Mouse (Mus musculus): ENCODE results near the gene Map3k1. TPM values are rescaled to one million over a fixed set of nuclear protein-coding genes. Genes with fewer than 3 reads are reported as not detected.

Map3k1 gene
- polyA plus RNA-seq, 1 experiment from 2014 or later: 16.6 TPM

- Histone ChIP-seq H3K4me1 (peaks cover 39% of the 10 kb centered on the region), H3K4me3 (peak overlapping the region; percentile 98), H3K9me3 (no peaks in the 10 kb centered on the region), H3K36me3 (no peaks in the 10 kb centered on the region), H3K27me3 (ENCODE audit: insufficient read depth, poor library complexity, severe bottlenecking) (no peaks in the 10 kb centered on the region), H3K27ac (peak overlapping the region; percentile 98)
- DNase-seq (ENCODE audit: low spot score): peak; percentile 80
- WGBS: under 1% methylated on average over 69 of the region's 79 CpGs
These were observed 1.0 kb downstream of the Map3k1 start for GRCm38 (mm10) chr13:111807596-111808386.

DNA sequence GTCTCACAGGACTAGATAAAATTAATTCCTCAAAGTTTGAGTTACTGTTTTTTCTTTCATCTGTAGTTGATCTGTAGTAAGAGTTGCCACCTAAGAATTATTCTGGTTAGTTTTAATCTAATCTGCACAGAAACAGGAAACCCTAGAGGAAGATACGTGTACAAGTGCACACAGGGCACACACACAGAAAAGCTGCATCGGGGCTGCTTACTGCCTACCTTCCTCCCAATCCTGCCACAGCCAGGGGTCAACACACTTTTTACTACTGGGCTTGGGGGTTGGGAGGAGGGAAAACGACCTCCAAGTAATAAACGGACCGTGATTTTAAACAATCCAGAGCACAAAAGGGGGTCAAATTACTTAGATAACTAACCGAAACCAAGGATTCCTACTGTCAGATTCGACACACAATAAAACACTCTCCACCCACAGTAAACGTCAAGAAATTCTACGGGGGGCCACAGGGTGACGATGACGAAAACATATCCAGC is 1.6 kb downstream of the Map3k1 start:
- no peaks in the 10 kb centered on the region for H3K27me3 ChIP-seq (ENCODE audit: insufficient read depth, poor library complexity, severe bottlenecking)
- no peak for DNase-seq (ENCODE audit: low spot score)
- no peaks in the 10 kb centered on the region for H3K9me3 ChIP-seq
- H3K4me1 ChIP-seq: peaks cover 42% of the 10 kb centered on the region
- peak overlapping the region; percentile 98 for H3K27ac ChIP-seq
- H3K36me3 ChIP-seq: no peaks in the 10 kb centered on the region
- WGBS: under 1% methylated on average over 11 of the region's 11 CpGs
- H3K4me3 ChIP-seq: peak overlapping the region; percentile 98

GRCm38 (mm10) chr13:111805738-111806722 is 2.8 kb downstream of the Map3k1 start:
- no peaks in the 10 kb centered on the region for H3K36me3 ChIP-seq
- 56% methylated on average over 15 of the region's 15 CpGs for WGBS
- no peak for DNase-seq (ENCODE audit: low spot score)
- no peak overlapping the region for H3K27ac ChIP-seq
- no peak overlapping the region for H3K4me3 ChIP-seq
- H3K4me1 ChIP-seq: peaks cover 54% of the 10 kb centered on the region
- no peaks in the 10 kb centered on the region for H3K27me3 ChIP-seq (ENCODE audit: insufficient read depth, poor library complexity, severe bottlenecking)
- no peaks in the 10 kb centered on the region for H3K9me3 ChIP-seq

- peak overlapping the region; percentile 62 for H3K27ac ChIP-seq
- DNase-seq (ENCODE audit: low spot score): no peak
- no peaks in the 10 kb centered on the region for H3K9me3 ChIP-seq
- WGBS: 49% methylated on average over 10 of the region's 10 CpGs
- no peaks in the 10 kb centered on the region for H3K27me3 ChIP-seq (ENCODE audit: insufficient read depth, poor library complexity, severe bottlenecking)
- H3K4me1 ChIP-seq: peaks cover 61% of the 10 kb centered on the region
- no peak overlapping the region for H3K4me3 ChIP-seq
- no peaks in the 10 kb centered on the region for H3K36me3 ChIP-seq
These were observed 3.7 kb downstream of the Map3k1 start for GRCm38 (mm10) chr13:111804951-111805673.

GRCm38 (mm10) chr13:111804189-111804588 is 4.6 kb downstream of the Map3k1 start:
- 82% methylated on average over 8 of the region's 8 CpGs for WGBS
- no peaks in the 10 kb centered on the region for H3K27me3 ChIP-seq (ENCODE audit: insufficient read depth, poor library complexity, severe bottlenecking)
- H3K4me3 ChIP-seq: no peak overlapping the region
- no peak for DNase-seq (ENCODE audit: low spot score)
- H3K4me1 ChIP-seq: peaks cover 63% of the 10 kb centered on the region
- no peak overlapping the region for H3K27ac ChIP-seq
- H3K9me3 ChIP-seq: no peaks in the 10 kb centered on the region
- H3K36me3 ChIP-seq: no peaks in the 10 kb centered on the region

- WGBS: 58% methylated on average over 6 of the region's 6 CpGs
- DNase-seq (ENCODE audit: low spot score): no peak
- Histone ChIP-seq H3K36me3 (no peaks in the 10 kb centered on the region), H3K4me1 (peaks cover 70% of the 10 kb centered on the region), H3K27me3 (ENCODE audit: insufficient read depth, poor library complexity, severe bottlenecking) (no peaks in the 10 kb centered on the region), H3K9me3 (no peaks in the 10 kb centered on the region), H3K27ac (no peak overlapping the region; the same call in 1 of the 2 replicates), H3K4me3 (no peak overlapping the region)
These were observed 5.3 kb downstream of the Map3k1 start for GRCm38 (mm10) chr13:111803506-111803905.

GRCm38 (mm10) chr13:111802900-111803299 is 5.9 kb downstream of the Map3k1 start:
- WGBS: 84% methylated on average over 11 of the region's 11 CpGs
- peaks cover 76% of the 10 kb centered on the region for H3K4me1 ChIP-seq
- H3K27me3 ChIP-seq (ENCODE audit: insufficient read depth, poor library complexity, severe bottlenecking): no peaks in the 10 kb centered on the region

GRCm38 (mm10) chr13:111802271-111802665 is 6.5 kb downstream of the Map3k1 start:
- 83% methylated on average over 2 of the region's 2 CpGs for WGBS

More at GRCm38 (mm10) chr13:111802900-111803299, 5.9 kb downstream of the Map3k1 start:
- DNase-seq (ENCODE audit: low spot score): no peak
- no peaks in the 10 kb centered on the region for H3K9me3 ChIP-seq
- H3K36me3 ChIP-seq: no peaks in the 10 kb centered on the region
- H3K4me3 ChIP-seq: no peak overlapping the region
- no peak overlapping the region for H3K27ac ChIP-seq

GRCm38 (mm10) chr13:111801662-111802270 is 7.0 kb downstream of the Map3k1 start:
- no peak for DNase-seq (ENCODE audit: low spot score)
- H3K27ac ChIP-seq: no peak overlapping the region
- WGBS: 68% methylated on average over 10 of the region's 10 CpGs
- no peak overlapping the region for H3K4me3 ChIP-seq
- no peaks in the 10 kb centered on the region for H3K27me3 ChIP-seq (ENCODE audit: insufficient read depth, poor library complexity, severe bottlenecking)
- no peaks in the 10 kb centered on the region for H3K36me3 ChIP-seq
- H3K9me3 ChIP-seq: no peaks in the 10 kb centered on the region
- H3K4me1 ChIP-seq: peaks cover 84% of the 10 kb centered on the region

More at GRCm38 (mm10) chr13:111802271-111802665, 6.5 kb downstream of the Map3k1 start:
- no peak overlapping the region for H3K4me3 ChIP-seq
- H3K9me3 ChIP-seq: no peaks in the 10 kb centered on the region
- no peaks in the 10 kb centered on the region for H3K36me3 ChIP-seq
- H3K4me1 ChIP-seq: peaks cover 82% of the 10 kb centered on the region
- no peaks in the 10 kb centered on the region for H3K27me3 ChIP-seq (ENCODE audit: insufficient read depth, poor library complexity, severe bottlenecking)
- no peak for DNase-seq (ENCODE audit: low spot score)
- no peak overlapping the region for H3K27ac ChIP-seq

GRCm38 (mm10) chr13:111800866-111801265 is 7.9 kb downstream of the Map3k1 start:
- WGBS: 47% methylated on average over 4 of the region's 4 CpGs
- Histone ChIP-seq H3K9me3 (no peaks in the 10 kb centered on the region), H3K36me3 (no peaks in the 10 kb centered on the region), H3K27me3 (ENCODE audit: insufficient read depth, poor library complexity, severe bottlenecking) (no peaks in the 10 kb centered on the region), H3K4me3 (no peak overlapping the region), H3K27ac (no peak overlapping the region), H3K4me1 (peaks cover 92% of the 10 kb centered on the region)
- no peak for DNase-seq (ENCODE audit: low spot score)

GRCm38 (mm10) chr13:111798044-111798443 is 10.7 kb downstream of the Map3k1 start:
- Histone ChIP-seq H3K36me3 (no peaks in the 10 kb centered on the region), H3K4me1 (peaks cover 68% of the 10 kb centered on the region)
- WGBS: 43% methylated on average over 12 of the region's 12 CpGs

DNA sequence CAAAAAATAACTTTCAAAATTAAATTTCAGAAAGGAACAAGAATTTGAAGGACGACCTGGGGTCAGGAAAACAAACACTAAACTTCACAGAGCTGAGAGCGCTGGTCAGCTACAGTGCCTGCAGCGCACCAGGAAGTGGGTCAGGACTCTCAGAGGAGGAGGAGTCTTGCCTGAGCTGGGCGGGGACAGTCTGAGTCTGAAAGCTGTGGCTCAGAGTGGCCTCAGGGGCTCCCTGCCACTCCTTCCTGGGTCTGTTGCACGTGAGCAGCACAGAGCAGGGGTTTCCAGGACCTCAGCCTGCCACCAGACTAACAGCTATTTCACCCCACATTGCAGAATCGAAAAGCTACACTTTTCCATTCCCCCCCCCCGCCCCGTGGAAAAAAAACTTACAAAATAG is 11.8 kb downstream of the Map3k1 start:
- H3K36me3 ChIP-seq: no peaks in the 10 kb centered on the region
- H3K4me1 ChIP-seq: peaks cover 72% of the 10 kb centered on the region
- no peaks in the 10 kb centered on the region for H3K9me3 ChIP-seq
- H3K27me3 ChIP-seq (ENCODE audit: insufficient read depth, poor library complexity, severe bottlenecking): no peaks in the 10 kb centered on the region
- H3K4me3 ChIP-seq: peak overlapping the region; percentile 9
- peak; percentile 94 for DNase-seq (ENCODE audit: low spot score)
- WGBS: 10% methylated on average over 8 of the region's 8 CpGs
- H3K27ac ChIP-seq: peak overlapping the region; percentile 78; the same call in 1 of the 2 replicates

More at GRCm38 (mm10) chr13:111798044-111798443, 10.7 kb downstream of the Map3k1 start:
- DNase-seq (ENCODE audit: low spot score): no peak
- Histone ChIP-seq H3K27me3 (ENCODE audit: insufficient read depth, poor library complexity, severe bottlenecking) (no peaks in the 10 kb centered on the region), H3K27ac (peak overlapping the region; percentile 78), H3K9me3 (no peaks in the 10 kb centered on the region), H3K4me3 (peak overlapping the region; percentile 9)
